Mouse (Mus musculus): ENCODE data around the gene Exosc2. TPM values are rescaled to one million over a fixed set of nuclear protein-coding genes. Genes with fewer than 3 reads are reported as not detected.

Exosc2 gene
- total RNA-seq (2014; fragmentation: Nextera tagmentation), result 62.5 and 65.4 TPM in 2 replicates
- 68.8 and 70.3 TPM in 2 replicates for total RNA-seq (2017)
- polyA plus RNA-seq (2012), result 18.7 and 26.2 TPM in 2 replicates

GRCm38 (mm10) chr2:31670551-31671035 is at the start of gene Exosc2:
Exosc2 (plus strand) TSS chr2:31670715.
- H3K36me3 ChIP-seq (replicated peaks), result peaks cover 37% of the 10 kb centered on the region
- no peaks in the 10 kb centered on the region for H3K27me3 ChIP-seq (ENCODE audit: insufficient read depth, low read length)
- no peak for TF ChIP-seq GATA2 (IDR thresholded peaks at IDR 0.05; ENCODE audit: borderline replicate concordance, low read depth, low read length)
- H3K9me3 ChIP-seq (replicated peaks), result no peaks in the 10 kb centered on the region
- peak; percentile 87 for DNase-seq (ENCODE audit: low spot score)
- H3K4me1 ChIP-seq (ENCODE audit: insufficient read depth, low read depth, low read length), result peaks cover 45% of the 10 kb centered on the region
- peak within 1 kb of the TSS; percentile 79 for H3K4me3 ChIP-seq (ENCODE audit: low read depth, low read length)
- ATAC-seq (ENCODE audit: extremely low read depth, insufficient number of reproducible peaks, low FRiP score, poor library complexity, severe bottlenecking), result peak; percentile 87

GRCm38 (mm10) chr2:31633531-31633930 is 37.0 kb upstream of the Exosc2 start:
- H3K9me3 ChIP-seq (replicated peaks), result peaks cover 11% of the 10 kb centered on the region
- H3K27me3 ChIP-seq (ENCODE audit: insufficient read depth, low read length), result peaks cover 47% of the 10 kb centered on the region
- TF ChIP-seq GATA1 (IDR thresholded peaks at IDR 0.05; ENCODE audit: borderline replicate concordance, low read length) (no peak), CTCF (IDR thresholded peaks at IDR 0.05; ENCODE audit: low read depth, low read length) (no peak), POLR2AphosphoS5 (IDR thresholded peaks at IDR 0.05; ENCODE audit: insufficient replicate concordance, low read depth, low read length) (no peak), TAL1 (conservative IDR thresholded peaks at IDR 0.05; ENCODE audit: low read depth, low read length) (no peak), GATA2 (IDR thresholded peaks at IDR 0.05; ENCODE audit: borderline replicate concordance, low read depth, low read length) (no peak)
- no peak for DNase-seq (ENCODE audit: low spot score)
- H3K4me1 ChIP-seq (ENCODE audit: insufficient read depth, low read depth, low read length), result no peaks in the 10 kb centered on the region
- H3K4me3 ChIP-seq (ENCODE audit: low read depth, low read length), result no peak overlapping the region
- no peak for ATAC-seq (ENCODE audit: extremely low read depth, insufficient number of reproducible peaks, low FRiP score, poor library complexity, severe bottlenecking)
- no peaks in the 10 kb centered on the region for H3K36me3 ChIP-seq (replicated peaks)

GRCm38 (mm10) chr2:31635281-31636137 is 35.0 kb upstream of the Exosc2 start:
- no peaks in the 10 kb centered on the region for H3K36me3 ChIP-seq (replicated peaks)
- peaks cover 67% of the 10 kb centered on the region for H3K27me3 ChIP-seq (ENCODE audit: insufficient read depth, low read length)
- no peak for TF ChIP-seq GATA2 (IDR thresholded peaks at IDR 0.05; ENCODE audit: borderline replicate concordance, low read depth, low read length)
- TF ChIP-seq CTCF (IDR thresholded peaks at IDR 0.05; ENCODE audit: low read depth, low read length), result no peak
- no peak for TF ChIP-seq POLR2AphosphoS5 (IDR thresholded peaks at IDR 0.05; ENCODE audit: insufficient replicate concordance, low read depth, low read length)
- no peak for TF ChIP-seq GATA1 (IDR thresholded peaks at IDR 0.05; ENCODE audit: borderline replicate concordance, low read length)
- no peak for TF ChIP-seq TAL1 (conservative IDR thresholded peaks at IDR 0.05; ENCODE audit: low read depth, low read length)
- no peak for ATAC-seq (ENCODE audit: extremely low read depth, insufficient number of reproducible peaks, low FRiP score, poor library complexity, severe bottlenecking)
- DNase-seq (ENCODE audit: low spot score), result no peak
- no peaks in the 10 kb centered on the region for H3K4me1 ChIP-seq (ENCODE audit: insufficient read depth, low read depth, low read length)
- peaks cover 11% of the 10 kb centered on the region for H3K9me3 ChIP-seq (replicated peaks)
- H3K4me3 ChIP-seq (ENCODE audit: low read depth, low read length), result no peak overlapping the region

GRCm38 (mm10) chr2:31636138-31636741 is 34.3 kb upstream of the Exosc2 start:
- ATAC-seq (ENCODE audit: extremely low read depth, insufficient number of reproducible peaks, low FRiP score, poor library complexity, severe bottlenecking) (no peak), DNase-seq (ENCODE audit: low spot score) (no peak)
- H3K4me1 ChIP-seq (ENCODE audit: insufficient read depth, low read depth, low read length), result no peaks in the 10 kb centered on the region
- peaks cover 11% of the 10 kb centered on the region for H3K9me3 ChIP-seq (replicated peaks)
- H3K4me3 ChIP-seq (ENCODE audit: low read depth, low read length), result no peak overlapping the region
- TF ChIP-seq CTCF (IDR thresholded peaks at IDR 0.05; ENCODE audit: low read depth, low read length) (no peak), GATA1 (IDR thresholded peaks at IDR 0.05; ENCODE audit: borderline replicate concordance, low read length) (no peak), GATA2 (IDR thresholded peaks at IDR 0.05; ENCODE audit: borderline replicate concordance, low read depth, low read length) (no peak), POLR2AphosphoS5 (IDR thresholded peaks at IDR 0.05; ENCODE audit: insufficient replicate concordance, low read depth, low read length) (no peak), TAL1 (conservative IDR thresholded peaks at IDR 0.05; ENCODE audit: low read depth, low read length) (no peak)
- H3K36me3 ChIP-seq (replicated peaks), result no peaks in the 10 kb centered on the region
- peaks cover 71% of the 10 kb centered on the region for H3K27me3 ChIP-seq (ENCODE audit: insufficient read depth, low read length)

GRCm38 (mm10) chr2:31636742-31637141 is 33.8 kb upstream of the Exosc2 start:
- Histone ChIP-seq H3K4me1 (ENCODE audit: insufficient read depth, low read depth, low read length) (no peaks in the 10 kb centered on the region), H3K4me3 (ENCODE audit: low read depth, low read length) (no peak overlapping the region), H3K9me3 (replicated peaks) (peaks cover 11% of the 10 kb centered on the region), H3K27me3 (ENCODE audit: insufficient read depth, low read length) (peaks cover 75% of the 10 kb centered on the region), H3K36me3 (replicated peaks) (no peaks in the 10 kb centered on the region)
- DNase-seq (ENCODE audit: low spot score) (no peak), ATAC-seq (ENCODE audit: extremely low read depth, insufficient number of reproducible peaks, low FRiP score, poor library complexity, severe bottlenecking) (no peak)
- TF ChIP-seq TAL1 (conservative IDR thresholded peaks at IDR 0.05; ENCODE audit: low read depth, low read length), result no peak
- TF ChIP-seq POLR2AphosphoS5 (IDR thresholded peaks at IDR 0.05; ENCODE audit: insufficient replicate concordance, low read depth, low read length), result no peak

GRCm38 (mm10) chr2:31637311-31637710 is 33.2 kb upstream of the Exosc2 start:
- Histone ChIP-seq H3K27me3 (ENCODE audit: insufficient read depth, low read length) (peaks cover 80% of the 10 kb centered on the region), H3K36me3 (replicated peaks) (no peaks in the 10 kb centered on the region), H3K4me1 (ENCODE audit: insufficient read depth, low read depth, low read length) (no peaks in the 10 kb centered on the region), H3K4me3 (ENCODE audit: low read depth, low read length) (no peak overlapping the region), H3K9me3 (replicated peaks) (peaks cover 11% of the 10 kb centered on the region)
- TF ChIP-seq GATA2 (IDR thresholded peaks at IDR 0.05; ENCODE audit: borderline replicate concordance, low read depth, low read length) (no peak), CTCF (IDR thresholded peaks at IDR 0.05; ENCODE audit: low read depth, low read length) (no peak), GATA1 (IDR thresholded peaks at IDR 0.05; ENCODE audit: borderline replicate concordance, low read length) (no peak), TAL1 (conservative IDR thresholded peaks at IDR 0.05; ENCODE audit: low read depth, low read length) (no peak)
- ATAC-seq (ENCODE audit: extremely low read depth, insufficient number of reproducible peaks, low FRiP score, poor library complexity, severe bottlenecking) (no peak), DNase-seq (ENCODE audit: low spot score) (no peak)

Data from G1E (cell line).